Mouse (Mus musculus) kidney, postnatal 36 days (tissue): ENCODE results near the gene 2410137M14Rik.
"Not testable (repeated sequence)": the region's sequence is repeated elsewhere in the genome, so short reads cannot be mapped to it uniquely, and the experiment has no call there.

Source experiments
- DNase-seq, 2 experiments: peaks; one replicate each; pipeline ENCODE4 v3.0.0; 2021 to 2022; ENCODE audit warnings: mixed read lengths in 2 of 2

The 2410137M14Rik gene

DNA sequence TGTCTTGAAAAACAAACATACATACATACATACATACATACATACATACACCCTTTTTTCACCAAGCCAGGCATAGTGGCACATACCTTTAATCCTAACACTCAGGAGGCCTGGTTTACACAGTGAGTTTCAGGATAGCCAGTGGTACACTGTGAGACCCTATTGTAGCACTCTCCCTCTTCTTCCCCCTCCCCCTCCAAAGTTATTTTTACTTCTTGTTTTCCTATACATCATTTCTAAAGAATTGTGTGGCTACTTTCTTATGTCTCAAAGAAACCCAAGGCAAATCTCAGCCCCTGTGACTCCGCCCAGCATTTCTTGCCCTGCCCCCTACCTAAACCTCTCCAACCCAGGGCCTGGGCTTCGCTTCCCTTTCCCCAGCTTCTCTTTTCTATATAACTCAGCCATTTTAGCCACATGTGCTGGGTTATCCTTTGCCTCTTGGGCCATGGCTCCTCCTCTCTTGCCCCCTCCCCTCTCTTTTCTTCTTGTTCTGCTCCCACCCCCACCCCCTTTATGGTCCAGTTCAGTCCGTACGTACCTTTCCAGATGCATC is 12.8 kb upstream of the 2410137M14Rik start:
- DNase-seq: no peak

DNA sequence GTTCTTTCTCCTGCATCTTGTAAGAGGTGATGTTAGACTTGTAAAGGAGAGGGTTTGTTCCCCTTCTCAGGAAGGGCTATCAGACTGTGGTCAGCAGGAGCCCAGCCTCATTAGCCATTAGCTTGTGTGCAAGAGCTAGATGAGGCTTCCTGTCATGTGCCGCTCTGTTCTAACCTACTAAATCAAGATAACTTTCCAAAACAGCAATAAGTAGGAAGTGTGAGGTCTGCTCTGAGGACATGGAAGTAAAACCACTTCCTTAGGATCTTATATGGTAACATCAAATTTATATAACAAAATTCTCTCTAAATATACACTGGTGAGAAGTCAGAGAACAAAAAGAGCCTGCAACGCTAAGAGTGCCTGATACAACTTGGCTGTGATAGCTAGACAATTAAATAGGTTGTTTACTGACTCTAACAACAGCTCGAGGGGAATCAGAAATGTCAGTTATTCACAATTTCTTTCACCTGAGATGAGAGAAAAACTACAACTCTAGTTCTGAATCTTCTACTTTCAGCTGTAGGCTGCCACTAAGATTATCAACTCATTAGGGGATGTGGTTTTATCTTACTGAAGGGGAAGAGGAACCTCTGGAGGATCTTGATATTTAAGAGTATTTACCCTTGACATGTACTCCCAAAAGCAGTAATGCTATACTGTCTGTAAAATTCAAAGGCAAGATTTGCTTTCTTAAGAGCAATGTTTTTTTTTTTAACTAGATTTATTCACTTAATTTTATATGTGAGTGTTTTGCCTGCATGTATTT is 11.5 kb upstream of the 2410137M14Rik start:
- DNase-seq: no peak

- not testable (repeated sequence) for DNase-seq
Measured at GRCm38 (mm10) chr17:36990630-36991029, 9.6 kb upstream of the 2410137M14Rik start.

DNA sequence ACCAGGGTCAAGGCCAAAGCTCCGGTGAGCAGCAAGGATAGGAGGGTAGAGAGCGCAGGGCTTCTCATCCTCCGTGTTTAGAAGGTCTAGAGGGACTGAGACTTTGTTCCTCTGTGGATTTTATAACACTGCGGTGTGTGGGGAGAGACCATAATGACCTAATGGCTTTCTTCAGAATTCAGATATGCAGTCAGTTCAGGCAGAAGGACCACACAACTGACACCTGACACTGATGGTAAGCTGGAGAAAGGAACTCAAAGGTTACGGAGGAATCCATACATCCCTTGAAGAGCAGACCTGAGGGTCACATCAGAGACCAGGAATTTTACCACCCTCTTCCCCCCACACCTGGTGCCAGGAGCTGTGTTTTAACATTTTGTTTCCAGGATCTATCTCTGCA is 8.4 kb upstream of the 2410137M14Rik start, which contains the start of gene H2-M5:
H2-M5 (minus strand) TSS at position 101 of the 400 bp plus-strand sequence.
- no peak for DNase-seq

DNA sequence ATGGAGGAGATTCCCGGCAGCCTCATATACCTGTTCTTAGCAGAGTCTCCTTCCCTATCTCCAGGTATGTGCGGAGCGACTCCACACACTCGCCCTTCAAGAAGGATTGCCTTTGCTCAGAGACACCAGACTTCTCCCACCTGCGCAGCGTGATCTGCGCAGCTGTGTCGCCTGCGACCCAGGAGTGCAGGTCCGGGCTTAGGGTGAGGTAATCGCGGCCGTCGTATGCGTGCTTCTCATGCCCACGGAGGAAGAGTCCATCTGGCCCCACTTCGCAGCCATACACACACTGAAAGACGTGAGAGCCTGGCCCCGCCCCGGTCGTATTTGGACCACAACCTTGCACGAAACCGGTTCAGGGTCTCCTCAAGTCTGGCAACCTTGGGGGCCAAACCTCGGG is 7.4 kb upstream of the 2410137M14Rik start:
- DNase-seq: no peak

DNA sequence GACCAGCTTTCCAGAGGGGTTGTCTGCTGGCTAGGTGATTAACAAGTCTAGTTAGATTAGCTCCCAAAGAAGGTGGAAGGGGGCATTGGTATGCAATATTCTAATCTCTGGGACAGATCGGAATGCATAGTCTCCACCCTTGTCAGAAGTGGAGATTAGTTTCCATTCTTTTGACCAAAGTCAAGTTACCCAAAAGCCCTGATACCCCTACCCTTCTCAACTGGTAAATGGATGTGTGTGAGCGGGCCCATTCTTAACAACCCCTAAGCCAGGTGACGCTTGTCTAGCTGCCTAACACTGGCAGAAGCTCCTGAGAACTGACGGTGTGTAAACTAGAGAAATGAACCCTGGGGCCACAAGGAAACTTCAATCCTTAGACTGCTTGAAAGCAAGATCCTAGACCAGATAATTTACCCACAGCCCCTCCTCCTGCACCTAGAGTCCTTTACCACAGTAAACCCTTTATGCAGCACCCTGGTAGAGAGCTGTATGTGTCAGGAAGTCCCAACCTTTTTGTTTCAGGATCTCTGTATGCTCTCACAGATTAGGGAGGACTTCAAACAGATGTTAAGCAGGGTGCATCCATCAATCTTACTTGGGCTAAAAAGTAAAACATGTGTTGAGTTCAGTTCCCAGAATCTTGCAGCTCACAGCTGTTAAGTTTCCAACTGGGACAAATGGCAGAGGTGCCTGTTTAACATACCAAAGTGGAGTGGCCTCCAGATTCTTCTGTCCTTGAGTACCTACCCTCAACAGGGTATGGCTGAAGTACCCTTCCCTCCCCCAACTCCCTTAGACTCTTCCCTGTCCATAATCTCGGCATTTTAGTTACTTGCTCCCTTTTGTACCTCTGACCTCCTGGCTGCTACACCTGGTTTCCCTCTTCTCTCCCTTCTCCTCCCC is 1.5 kb upstream of the 2410137M14Rik start:
- no peak for DNase-seq

- no peak for DNase-seq
Measured at GRCm38 (mm10) chr17:36981845-36982244, 808 bp upstream of the 2410137M14Rik start.

DNA sequence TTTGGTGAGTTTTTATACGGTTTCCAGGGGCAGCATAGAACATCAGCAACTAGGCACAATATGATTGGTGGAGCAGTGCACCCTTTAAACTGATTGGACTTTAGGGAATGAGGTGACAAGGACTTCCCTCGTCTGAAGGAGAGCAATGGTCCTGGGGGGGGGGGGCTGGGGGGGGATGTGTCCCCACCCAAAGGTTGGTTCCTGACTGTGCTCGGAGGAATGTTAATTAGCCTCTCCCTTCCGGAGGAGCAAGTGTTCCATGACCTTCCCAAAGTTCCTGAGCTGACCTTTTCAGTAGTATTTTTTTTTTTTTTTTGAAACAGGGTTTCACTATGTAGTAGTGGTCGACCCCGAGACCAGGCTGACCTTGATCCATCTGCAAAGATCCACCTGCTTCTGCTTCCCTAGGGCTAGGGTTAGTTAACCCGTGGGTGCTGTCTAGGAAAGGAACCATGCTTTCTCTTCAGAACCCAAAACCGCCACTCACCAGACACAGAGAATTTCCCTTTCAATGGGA is 7.7 kb downstream of the 2410137M14Rik start:
- DNase-seq: no peak

DNA sequence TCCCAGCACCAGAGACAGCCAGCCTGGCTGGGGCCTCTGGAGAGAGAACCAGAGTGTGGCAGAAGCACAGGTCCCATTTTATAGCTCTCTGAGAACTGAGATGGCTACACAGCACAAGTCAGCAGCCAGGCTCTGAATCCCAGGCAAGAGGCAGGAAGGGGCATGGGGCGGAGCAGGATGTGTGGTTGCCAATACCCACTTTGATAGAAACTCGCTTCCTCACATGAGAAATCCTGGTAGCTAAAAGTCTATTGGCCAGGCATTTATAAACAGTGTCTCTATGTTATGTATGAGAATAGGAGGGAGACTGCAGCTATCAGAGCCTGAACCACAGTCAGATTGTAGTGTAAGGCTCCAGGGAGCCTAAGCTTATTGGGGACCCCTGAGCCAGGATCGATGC is 8.2 kb downstream of the 2410137M14Rik start:
- no peak for DNase-seq

DNA sequence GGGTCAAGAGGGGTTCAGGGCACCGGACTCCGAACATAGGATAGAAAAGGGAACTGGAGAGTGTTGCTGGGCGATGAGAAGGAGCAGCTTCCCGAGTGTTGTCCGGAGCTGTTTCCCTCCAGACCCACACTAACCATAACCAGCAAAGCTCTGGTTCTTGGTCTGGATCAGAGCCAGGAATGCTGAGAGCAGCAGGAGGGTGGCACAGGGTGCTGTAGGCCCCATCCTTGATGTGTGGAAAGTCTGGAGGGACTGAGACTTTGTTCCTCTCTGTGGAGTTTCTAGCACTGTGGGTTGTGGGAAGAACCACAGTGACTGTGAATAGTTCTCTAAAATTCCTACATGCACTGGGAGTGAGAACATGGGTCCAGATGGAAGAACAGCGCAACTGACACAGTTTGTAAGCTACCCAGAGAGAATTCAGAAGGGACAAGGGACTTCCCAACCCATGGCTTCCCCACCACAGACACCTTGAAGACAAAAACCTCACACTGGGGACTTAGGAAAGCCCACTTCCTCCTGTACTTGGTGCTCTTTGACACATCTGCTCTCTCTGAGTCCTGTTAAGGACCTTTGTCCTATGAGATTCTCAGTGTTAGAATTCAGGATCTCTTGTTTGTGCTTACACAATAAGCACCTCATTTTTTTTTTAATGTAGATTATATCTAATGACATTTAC is 9.7 kb downstream of the 2410137M14Rik start:
- DNase-seq: no peak

DNA sequence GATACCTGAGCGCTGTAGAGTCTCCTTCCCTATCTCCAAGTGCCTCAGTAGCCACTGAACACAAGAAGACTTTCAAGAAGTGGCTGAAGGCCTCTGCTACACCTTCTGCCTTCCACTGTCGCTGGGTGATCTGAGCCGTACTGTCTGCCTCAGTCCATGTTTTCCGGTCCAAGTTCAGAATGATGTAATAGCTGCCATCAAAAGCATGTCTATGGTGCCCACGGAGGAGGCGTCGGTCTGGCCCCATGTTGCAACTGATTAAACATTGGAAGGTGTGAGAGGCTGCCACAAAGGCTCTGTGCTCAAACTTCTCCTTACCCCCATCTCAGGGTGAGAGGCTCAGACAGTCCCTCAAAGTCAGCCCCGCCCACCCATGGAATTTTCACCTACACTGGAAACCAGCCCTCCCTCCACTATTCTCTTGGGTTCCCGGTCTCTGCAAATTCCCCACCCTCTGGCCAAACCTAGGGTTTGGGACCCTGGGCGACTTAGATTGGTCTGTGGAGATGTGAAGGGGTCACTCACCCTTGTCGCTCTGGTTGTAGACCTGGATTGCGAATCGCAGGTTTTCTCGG is 10.6 kb downstream of the 2410137M14Rik start:
- no peak for DNase-seq

DNA sequence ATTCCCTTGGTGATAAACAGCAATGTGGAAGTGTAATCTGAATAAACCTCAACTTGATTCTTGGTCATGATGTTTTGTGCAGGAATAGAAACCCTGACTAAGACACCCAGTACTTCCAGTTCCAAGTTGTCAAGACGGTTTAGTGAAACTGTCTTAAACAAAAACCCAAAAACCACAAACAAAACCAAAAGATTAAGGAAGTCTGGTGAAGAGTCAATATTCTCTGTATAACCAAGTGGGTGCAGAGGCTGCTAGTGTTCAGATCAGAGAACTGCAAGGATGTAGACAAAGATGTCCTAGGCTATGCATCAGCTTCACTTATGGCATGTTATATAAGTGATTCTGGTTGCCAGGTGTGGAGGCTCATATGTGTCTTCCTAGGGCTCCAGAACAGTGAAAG is 14.2 kb downstream of the 2410137M14Rik start:
- no peak for DNase-seq

DNA sequence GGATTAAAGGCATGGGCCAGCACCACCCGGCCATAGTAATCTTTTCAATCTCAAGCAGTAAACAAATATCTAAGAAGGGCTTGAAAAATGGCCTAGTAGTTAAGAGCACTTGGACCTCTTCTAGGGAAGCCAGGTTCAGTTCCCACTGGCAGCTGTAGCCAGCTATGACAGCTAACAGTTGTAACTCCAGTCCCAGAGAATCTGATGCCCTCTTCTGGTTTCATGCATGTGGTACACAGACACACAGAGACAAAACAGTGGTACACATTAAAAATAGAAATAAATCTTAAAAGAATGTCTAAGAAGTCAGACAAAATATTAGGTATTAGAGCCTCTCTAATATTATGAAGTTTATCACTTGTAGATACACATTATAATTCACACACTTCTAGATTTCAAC is 19.9 kb downstream of the 2410137M14Rik start:
- DNase-seq: no peak

GRCm38 (mm10) chr17:36958884-36959283 is 22.2 kb downstream of the 2410137M14Rik start:
- DNase-seq: no peak

DNA sequence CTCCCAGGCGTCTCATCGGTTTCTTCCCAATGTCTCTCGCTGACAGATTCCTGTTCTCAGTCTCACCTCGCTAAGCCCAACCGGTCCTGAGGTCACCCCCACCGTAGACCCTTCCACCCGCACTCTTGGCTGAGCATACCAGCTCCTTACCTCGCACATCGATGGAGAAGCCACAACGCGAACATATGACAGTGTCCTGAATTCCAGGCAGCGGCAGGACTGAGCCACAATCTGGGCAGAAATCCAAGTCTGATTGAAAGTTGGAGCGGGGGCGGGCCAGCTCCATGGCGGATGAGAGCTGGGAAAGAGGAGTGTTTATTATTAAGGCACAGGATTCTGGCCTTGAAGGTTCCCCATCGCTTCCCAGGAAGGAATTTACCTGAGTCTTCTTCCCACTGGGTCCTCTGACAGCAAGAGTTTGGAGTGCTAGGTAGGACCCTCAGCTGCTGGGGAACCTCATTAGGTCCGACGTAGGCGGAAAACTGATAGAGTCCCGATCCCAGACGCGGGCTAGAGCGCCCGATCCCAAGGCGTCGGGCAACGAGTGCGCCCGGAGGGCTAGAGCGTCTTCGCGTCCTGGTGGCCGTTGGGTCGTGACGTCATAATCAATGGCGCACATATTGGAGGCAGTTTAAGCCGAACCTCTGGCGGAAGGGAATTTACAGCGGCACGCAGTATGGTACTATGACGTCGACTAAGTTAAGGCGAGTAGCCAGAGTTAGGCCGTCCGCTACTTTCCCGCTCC is 22.9 kb downstream of the 2410137M14Rik start, which contains the start of the genes Znrd1 and Znrd1as:
Znrd1 (minus strand) TSS at position 561 of the 745 bp plus-strand sequence.
Znrd1as (plus strand) TSS at position 594 of the 745 bp plus-strand sequence.
- peak; percentile 96 to 97 for DNase-seq

DNA sequence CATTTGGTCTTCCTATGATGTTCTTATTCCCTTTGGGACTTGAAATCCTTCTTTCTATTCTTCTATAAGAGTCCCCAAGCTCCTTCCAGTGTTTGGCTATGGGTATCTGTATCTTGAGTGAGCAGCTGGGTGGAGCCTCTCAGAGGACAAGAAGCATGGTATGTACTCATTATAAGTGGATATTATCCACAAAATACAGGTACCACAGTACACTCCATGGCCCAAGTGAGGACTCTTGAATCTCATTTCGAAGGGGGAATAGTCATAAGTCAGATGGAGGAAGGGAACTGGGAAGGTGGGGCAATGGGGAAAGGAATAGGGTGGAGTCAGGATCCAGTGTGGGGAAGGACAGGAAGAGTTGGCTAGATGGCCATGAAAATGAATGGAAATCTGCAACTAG is 28.0 kb downstream of the 2410137M14Rik start:
- no peak for DNase-seq

- no peak for DNase-seq
Measured at GRCm38 (mm10) chr17:36952631-36953030, 28.4 kb downstream of the 2410137M14Rik start.

DNA sequence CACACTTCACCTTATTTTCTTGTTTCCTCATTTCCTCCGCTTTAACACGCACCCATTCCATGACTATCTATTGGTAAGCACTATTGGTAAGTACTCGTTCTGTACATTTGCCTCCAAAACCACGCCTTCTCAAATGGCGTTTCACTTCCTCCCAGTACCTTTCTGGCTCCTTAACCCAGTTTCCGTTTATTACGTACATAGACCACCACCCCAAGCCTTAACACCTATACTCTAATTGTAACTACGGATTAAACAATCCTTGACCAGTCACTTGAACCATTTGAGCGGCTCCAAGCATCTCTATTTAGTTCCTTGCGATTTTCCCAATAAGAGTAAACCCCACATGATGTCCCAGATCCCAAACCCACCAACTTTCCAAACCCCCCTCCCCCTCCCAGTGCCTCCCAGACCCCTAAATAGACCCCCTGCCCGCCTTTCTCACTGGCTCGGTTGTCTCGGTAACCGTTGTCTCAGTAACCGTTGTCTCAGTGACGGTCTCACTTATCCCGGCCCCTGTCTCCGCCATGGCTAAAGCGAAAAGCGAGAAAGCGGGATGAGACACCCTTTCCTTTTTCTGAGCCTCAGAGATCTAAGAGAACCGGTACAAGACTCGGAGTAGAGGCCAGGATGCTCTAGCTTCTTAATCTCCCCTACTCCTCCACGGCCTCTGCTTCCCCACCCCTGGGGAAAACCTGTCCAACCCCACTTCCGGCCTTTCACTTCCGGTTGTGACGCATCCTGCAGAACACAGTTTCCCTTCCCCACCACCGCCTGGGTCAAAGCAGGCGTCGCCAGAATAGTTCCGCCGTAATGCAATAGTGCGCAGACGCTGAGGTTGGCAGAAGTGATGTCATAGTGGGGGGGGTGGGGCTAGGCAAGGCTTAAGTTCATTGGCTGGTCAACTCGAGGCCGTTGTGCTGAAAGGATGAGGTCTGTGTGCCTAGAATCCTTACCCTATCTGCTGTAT is 29.8 kb downstream of the 2410137M14Rik start, which contains the start of gene Ppp1r11:
Ppp1r11 (minus strand) TSS at position 761 of the 967 bp plus-strand sequence.
- peak; percentile 97 to 98 for DNase-seq

GRCm38 (mm10) chr17:36949265-36949664 is 31.8 kb downstream of the 2410137M14Rik start:
- no peak for DNase-seq

DNA sequence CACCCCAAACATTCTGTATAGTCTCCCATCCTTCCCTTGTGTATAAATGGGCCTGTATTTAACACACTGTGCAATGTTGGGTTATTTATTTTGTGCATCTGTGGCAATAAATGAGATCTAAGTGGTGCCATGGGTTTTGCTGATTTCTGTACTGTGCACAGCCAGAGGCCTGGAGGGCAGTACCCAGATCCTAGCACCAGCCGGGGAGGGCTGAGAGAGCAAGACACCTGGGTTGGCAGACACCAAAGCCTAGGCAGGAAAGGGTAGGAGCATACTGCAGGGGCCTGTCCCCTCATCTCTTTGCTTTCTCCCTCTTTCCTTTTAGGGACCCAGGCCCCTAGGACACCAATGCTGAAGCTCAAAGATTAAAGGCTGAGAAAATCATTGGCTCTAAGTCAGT is 32.8 kb downstream of the 2410137M14Rik start:
- no peak for DNase-seq
